Mouse (Mus musculus) erythroblast, embryonic 14.5 days (primary cell): ENCODE data around the gene Lgr6.

Source experiments
- GATA1 ChIP-seq: IDR thresholded peaks from 2 replicates; pipeline ENCODE4 v1.6.1; 2012; ENCODE audit warnings: low read length, inconsistent platforms, mixed read lengths
- TAL1 ChIP-seq: IDR thresholded peaks from 3 replicates; pipeline ENCODE4 v1.6.1; 2012; ENCODE audit warnings: low read length, inconsistent platforms, mixed read lengths

- no peak for TF ChIP-seq GATA1
- TF ChIP-seq TAL1 = no peak
These were observed 106.8 kb downstream of the Lgr6 start for GRCm38 (mm10) chr1:134998231-134998630.
